Mouse (Mus musculus): ENCODE results near the gene Abcb11. TPM values are rescaled to one million over a fixed set of nuclear protein-coding genes. Genes with fewer than 3 reads are reported as not detected.

Gene Abcb11
- polyA plus RNA-seq, 1 experiment from 2014 or later, result 0.10 TPM

GRCm38 (mm10) chr2:69188732-69189131, 153.7 kb downstream of the Abcb11 start:
- Histone ChIP-seq H3K4me2 (ENCODE audit: low read length) (no peak overlapping the region), H3K27ac (ENCODE audit: low read depth, low read length) (no peak overlapping the region), H3K4me3 (ENCODE audit: low read length) (no peak overlapping the region), H3K9ac (ENCODE audit: low read depth, low read length) (no peak overlapping the region), H3K36me3 (ENCODE audit: control insufficient read depth, insufficient read depth, low read length) (no peaks in the 10 kb centered on the region), H3K4me1 (ENCODE audit: control insufficient read depth, insufficient read depth, low read depth, low read length) (no peaks in the 10 kb centered on the region), H3K9me3 (ENCODE audit: control insufficient read depth, low read length) (no peaks in the 10 kb centered on the region), H3K27me3 (replicated peaks; ENCODE audit: control insufficient read depth, insufficient read depth, low read length) (no peaks in the 10 kb centered on the region)
- ATAC-seq, result no peak
- 76% methylated on average over 6 of the region's 6 CpGs for WGBS

Other genes with a start within 250 kb of the Abcb11 start
- 2.1 and 2.4 TPM in 2 replicates for gene Nostrin, start 206.8 kb downstream of the Abcb11 start, polyA plus RNA-seq (2015; fragmentation: Nextera tagmentation; extraction: Ambion mirVana)
- 32.3 and 39.4 TPM in 2 replicates for gene Spc25, start 136.4 kb downstream of the Abcb11 start, polyA plus RNA-seq (2015; fragmentation: Nextera tagmentation; extraction: Ambion mirVana)
- gene G6pc2, start 131.5 kb downstream of the Abcb11 start, polyA plus RNA-seq (2015; fragmentation: Nextera tagmentation; extraction: Ambion mirVana), result 0.37 and 0.38 TPM in 2 replicates
- 0.04 TPM in 1 of 2 replicates, not detected in the other for gene Dhrs9, start 37.8 kb upstream of the Abcb11 start, polyA plus RNA-seq (2015; fragmentation: Nextera tagmentation; extraction: Ambion mirVana)
- gene Lrp2, start 243.4 kb upstream of the Abcb11 start, polyA plus RNA-seq (2015; fragmentation: Nextera tagmentation; extraction: Ambion mirVana), result 0.64 and 0.95 TPM in 2 replicates